Mouse (Mus musculus) regulatory T cell (primary cell): Measurements from ENCODE around the gene Rap1a.

Experiments
- in situ Hi-C: fragments of 300-600 bp; cut with MboI, MseI; formaldehyde crosslinking; loops from one replicate; pipeline ENCODE4 v1.15.1; 2025; ENCODE audit warnings: high pct_unique_total_duplicates

The Rap1a gene

DNA sequence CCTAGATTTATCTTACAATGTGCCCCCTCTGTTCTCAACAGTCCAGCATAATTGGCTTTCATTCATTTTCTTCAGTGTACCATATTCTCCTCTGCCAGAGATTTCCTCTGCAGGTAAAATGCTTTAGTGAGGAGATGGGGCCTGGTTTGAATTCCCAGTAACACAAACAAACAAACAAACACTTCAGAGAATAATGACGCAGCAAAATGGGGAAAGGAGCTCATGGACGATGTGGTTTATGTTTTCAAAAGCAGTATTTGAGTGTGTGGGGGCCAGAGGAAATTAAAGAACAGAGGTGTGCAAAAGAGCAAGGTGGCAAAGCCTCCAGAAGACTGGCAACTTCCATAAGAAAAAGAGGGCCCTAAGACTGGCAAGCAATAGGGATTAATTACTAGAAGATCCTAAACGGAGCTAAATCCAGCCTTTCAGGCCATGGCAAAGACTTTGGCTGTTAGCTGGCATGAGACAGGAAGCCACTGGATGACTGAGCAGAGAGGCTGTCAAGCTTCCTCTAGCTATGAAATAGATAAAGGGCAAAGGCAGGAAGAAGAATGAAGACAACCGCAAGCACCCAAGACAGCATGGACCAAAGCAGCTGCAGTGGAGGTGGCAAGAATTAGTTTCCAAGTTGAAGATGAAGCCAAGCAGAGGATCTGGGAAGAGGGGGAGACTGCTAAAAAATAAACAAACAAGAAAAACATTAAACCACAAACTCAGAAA, 37.8 kb downstream of the Rap1a start:
- in situ Hi-C loops = no loop called here

DNA sequence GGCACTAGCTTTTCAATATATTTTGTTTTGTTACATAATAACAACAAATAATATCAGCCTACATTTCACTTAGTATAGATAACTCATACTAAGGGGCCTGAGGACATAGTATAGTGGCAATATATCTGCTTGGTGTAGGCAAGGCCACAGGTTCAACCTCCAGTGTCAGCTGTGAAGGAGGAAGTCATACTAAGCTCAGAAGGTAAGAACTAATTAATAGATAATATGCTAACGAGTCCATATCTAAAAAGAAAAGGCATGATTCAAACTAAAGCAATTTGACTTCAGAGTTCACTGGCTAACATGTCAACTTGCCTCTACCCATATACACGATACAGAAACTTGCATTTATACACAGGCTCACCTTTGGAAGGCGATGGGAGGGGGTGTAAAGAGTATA, 41.1 kb downstream of the Rap1a start:
- in situ Hi-C loops = no loop called here

- in situ Hi-C loops = no loop called here
Observed at GRCm38 (mm10) chr3:105758658-105759057, 42.5 kb downstream of the Rap1a start.

DNA sequence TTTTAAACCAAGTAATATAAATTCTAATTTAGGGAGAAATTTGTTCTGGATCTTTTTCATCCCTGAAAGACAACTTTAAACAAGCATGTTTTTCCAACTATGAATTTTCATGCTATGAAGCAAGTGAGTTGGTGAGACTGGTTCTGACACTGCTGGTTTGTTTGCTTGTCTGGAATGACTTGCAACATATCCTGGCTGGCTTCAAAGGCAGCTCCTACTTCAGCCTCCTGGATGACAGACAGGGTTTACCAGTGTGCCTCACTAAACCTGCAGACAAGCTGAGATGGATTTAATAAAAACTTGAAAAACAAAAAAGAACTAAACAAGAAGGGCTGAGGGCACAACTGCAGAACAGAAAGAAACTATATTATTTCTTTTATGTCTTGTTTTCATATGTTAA, 43.0 kb downstream of the Rap1a start:
- in situ Hi-C loops = no loop called here

GRCm38 (mm10) chr3:105757323-105758083, 43.6 kb downstream of the Rap1a start:
- in situ Hi-C loops = no loop called here

DNA sequence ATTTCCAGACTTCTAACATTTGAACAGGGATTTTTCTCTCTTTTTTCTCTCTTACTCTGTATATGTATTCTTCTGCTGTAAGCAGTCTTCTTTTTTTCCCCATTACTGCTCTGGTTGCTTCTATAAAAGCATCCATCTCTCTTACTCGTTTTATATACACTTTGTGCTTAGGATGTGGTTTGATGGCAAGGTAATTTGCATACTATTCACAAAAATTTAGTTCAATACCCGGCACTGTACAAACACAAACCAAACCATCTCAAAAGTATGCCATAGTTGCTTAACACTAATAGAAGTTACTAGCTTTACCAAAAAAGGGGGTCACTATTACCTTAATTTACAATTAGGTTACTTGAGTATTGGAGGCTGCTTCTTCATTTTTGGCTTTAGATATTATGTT, 44.6 kb downstream of the Rap1a start:
- in situ Hi-C loops = no loop called here

- in situ Hi-C loops = no loop called here
Observed at GRCm38 (mm10) chr3:105755123-105755522, 46.0 kb downstream of the Rap1a start.

- in situ Hi-C loops = no loop called here
Observed at GRCm38 (mm10) chr3:105754184-105754583, 47.0 kb downstream of the Rap1a start.

- in situ Hi-C loops = no loop called here
Observed at GRCm38 (mm10) chr3:105750810-105751209, 50.3 kb downstream of the Rap1a start.

- in situ Hi-C loops = no loop called here
Observed at GRCm38 (mm10) chr3:105746542-105746941, 54.6 kb downstream of the Rap1a start.

GRCm38 (mm10) chr3:105737666-105738065, 63.5 kb downstream of the Rap1a start:
- in situ Hi-C loops = loop anchor here (10.0 kb wide), 1 partner anchor 53 kb away; the partner anchor contains the start of gene Ddx20

- in situ Hi-C loops = loop anchor here (10.0 kb wide), 1 partner anchor 52 kb away; the partner anchor contains the start of gene Ddx20
Observed at GRCm38 (mm10) chr3:105737070-105737469, 64.1 kb downstream of the Rap1a start.

- in situ Hi-C loops = loop anchor here (10.0 kb wide), 1 partner anchor 51 kb away; the partner anchor contains the start of gene Ddx20
Observed at GRCm38 (mm10) chr3:105736148-105736547, 65.0 kb downstream of the Rap1a start.

- in situ Hi-C loops = loop anchor here (10.0 kb wide), 1 partner anchor 50 kb away; the partner anchor contains the start of gene Ddx20
Observed at GRCm38 (mm10) chr3:105735285-105735684, 65.9 kb downstream of the Rap1a start.

DNA sequence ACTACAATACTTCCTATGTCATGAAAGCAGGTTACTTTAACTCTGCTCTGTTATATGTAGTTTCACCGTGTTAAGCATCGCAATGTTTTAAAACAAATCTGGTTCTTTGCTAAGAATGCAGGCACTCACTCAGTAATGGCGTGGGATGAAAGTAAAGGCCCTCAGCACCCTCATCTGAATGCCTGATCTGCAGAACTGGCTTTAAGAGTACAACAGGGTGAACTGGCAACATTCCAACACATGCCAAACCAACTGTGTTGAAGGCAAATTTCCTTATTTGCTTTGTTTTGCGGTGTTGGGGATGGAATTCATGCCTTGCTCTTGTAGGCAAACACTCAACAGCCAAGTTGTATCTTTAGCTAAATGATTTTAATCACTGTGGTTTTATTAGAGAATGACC, 67.6 kb downstream of the Rap1a start:
- in situ Hi-C loops = loop anchor here (10.0 kb wide), 1 partner anchor 49 kb away; the partner anchor contains the start of gene Ddx20

DNA sequence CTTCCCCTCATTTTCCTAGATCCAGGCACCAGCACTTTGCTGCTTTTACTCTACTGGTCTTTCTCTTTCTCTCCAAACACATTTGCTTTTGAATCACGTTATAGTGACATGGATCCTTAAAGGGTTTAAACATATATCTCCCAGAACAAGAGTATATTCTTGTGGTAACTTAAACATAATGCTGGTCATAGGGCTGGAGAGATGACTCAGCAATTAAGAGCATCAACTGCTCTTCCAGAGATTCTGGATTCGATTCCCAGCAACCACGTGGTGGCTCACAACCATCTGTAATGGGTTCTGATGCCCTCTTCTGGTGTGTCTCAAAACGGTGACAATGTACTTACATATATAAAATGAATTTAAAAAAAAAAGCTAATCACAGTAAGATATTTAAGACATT, 68.8 kb downstream of the Rap1a start:
- in situ Hi-C loops = loop anchor here (10.0 kb wide), 1 partner anchor 48 kb away; the partner anchor contains the start of gene Ddx20

DNA sequence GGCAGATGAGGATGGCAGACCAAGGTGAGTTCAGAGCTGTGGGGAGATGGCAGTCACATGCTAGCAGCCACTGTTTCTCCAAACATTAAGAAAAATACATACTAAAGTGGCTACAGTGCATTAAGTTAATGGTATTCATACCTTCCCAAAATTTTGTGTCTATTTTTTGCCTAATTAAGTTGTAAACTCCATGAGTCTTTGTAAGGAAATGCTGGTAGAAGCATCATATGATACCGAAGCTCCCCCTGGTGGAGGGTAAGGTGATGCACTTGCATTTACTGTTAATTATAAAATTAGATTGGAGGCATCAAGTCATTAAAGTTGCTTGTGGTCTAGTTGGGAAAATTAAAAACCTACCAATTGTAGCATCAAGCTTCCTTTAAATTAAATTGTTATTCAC, 75.1 kb downstream of the Rap1a start:
- in situ Hi-C loops = no loop called here

- in situ Hi-C loops = no loop called here
Observed at GRCm38 (mm10) chr3:105722510-105722909, 78.6 kb downstream of the Rap1a start.

DNA sequence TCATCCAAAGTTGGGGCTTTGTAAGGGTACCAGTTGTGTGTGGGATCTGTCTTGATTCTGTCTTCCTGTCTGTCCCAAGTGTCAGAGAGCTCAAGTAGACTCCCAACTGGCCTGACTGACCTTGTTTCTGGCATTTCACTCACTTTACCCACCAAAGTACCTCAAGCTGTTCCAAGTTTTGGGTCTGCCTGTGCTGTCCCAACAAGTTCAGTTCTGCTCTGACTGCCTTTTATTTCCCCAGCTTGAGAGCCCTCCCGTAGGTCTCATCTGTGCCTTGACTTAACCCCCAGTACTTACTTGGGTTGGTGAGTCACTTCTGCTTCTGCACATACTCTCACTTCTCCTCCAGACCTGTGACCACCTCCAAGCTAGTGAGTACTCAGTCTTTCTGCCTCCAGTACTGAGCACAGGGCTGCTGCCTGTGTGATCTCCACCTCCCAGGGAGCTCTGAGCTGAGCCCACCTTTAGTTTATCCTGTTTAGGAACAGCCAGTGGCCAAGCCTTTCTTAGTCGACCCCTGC, 79.4 kb downstream of the Rap1a start:
- in situ Hi-C loops = no loop called here

DNA sequence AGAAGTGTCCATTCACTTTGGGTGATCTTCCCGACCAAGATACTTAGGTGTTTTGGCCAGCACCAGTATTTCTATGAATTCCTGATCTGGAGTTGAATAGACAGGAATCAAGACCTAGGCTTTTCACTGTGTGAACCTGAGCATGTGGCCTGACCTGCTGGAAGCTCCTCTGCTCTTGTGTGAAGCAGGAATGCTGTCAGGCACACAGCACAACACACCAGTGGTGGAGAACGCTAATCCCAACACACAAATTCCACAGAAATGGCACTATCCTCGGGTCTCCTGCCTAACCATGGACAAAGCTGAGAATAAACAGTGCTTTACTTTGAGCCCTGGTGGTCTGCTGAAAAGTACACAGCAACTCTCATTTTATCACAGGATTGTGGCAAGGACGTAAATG, 80.6 kb downstream of the Rap1a start:
- in situ Hi-C loops = no loop called here

GRCm38 (mm10) chr3:105719979-105720378, 81.2 kb downstream of the Rap1a start:
- in situ Hi-C loops = no loop called here

GRCm38 (mm10) chr3:105718746-105719145, 82.4 kb downstream of the Rap1a start:
- in situ Hi-C loops = no loop called here
